Mouse (Mus musculus) layer of hippocampus, adult 2 months (tissue): ENCODE measurements around the gene Adcy4. TPM values are rescaled to one million over a fixed set of nuclear protein-coding genes. Genes with fewer than 3 reads are reported as not detected.

Source experiments
- DNase-seq, 2 experiments: peaks; one replicate each; pipeline ENCODE4 v3.0.0; 2022; ENCODE audit warnings: low spot score in 2 of 2
- H3K27ac ChIP-seq: fragments of 200-600 bp; 2 replicates; pipeline ENCODE4 v1.8.1; 2022
- H3K4me3 ChIP-seq: fragments of 200-600 bp; 2 replicates; pipeline ENCODE4 v1.8.1; 2022; ENCODE audit warnings: mild to moderate bottlenecking
- CTCF ChIP-seq: fragments of 200-600 bp; conservative IDR thresholded peaks from 2 replicates; pipeline ENCODE4 v1.8.1; 2022; ENCODE audit warnings: antibody characterized with exemption, mild to moderate bottlenecking, moderate library complexity
- total RNA-seq, 2 experiments: library from RNA; stranded (reverse); gene quantifications; 2 replicates each; pipeline ENCODE4 v1.2.3; 2021

Adcy4 gene
- total RNA-seq, 2 experiments from 2014 or later = 4.4 to 5.6 TPM

DNA sequence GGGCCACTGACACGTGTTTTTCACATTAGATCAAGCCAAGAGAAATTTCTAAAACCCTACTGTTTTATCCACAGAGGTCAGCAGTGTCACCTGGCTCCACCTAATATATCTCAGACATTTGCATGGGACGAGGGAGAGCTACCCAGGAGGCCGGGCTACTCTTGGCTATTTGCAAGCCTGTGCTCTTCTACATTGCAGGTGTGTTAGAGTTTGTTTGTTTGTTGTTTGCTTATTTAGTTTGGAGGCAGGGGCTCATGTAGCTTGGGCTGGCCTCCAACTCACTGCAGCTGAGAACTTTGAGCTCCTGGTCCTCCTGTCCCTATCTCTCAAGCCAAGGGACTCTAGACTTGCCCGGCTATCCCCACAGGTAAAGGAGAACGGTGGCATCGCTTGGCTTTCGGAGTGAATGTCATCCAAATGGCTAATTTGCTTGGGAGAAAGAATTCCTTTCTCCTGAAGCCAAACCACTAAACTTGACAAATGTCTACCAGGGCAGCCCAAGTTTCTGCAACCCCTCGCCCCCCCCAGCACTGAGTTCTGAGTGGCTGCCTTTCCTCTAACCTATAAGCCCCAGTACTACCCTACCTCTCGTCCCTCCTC, 1.4 kb downstream of the Adcy4 start:
- H3K4me3 ChIP-seq = peak overlapping the region; percentile 49
- DNase-seq = no peak

DNA sequence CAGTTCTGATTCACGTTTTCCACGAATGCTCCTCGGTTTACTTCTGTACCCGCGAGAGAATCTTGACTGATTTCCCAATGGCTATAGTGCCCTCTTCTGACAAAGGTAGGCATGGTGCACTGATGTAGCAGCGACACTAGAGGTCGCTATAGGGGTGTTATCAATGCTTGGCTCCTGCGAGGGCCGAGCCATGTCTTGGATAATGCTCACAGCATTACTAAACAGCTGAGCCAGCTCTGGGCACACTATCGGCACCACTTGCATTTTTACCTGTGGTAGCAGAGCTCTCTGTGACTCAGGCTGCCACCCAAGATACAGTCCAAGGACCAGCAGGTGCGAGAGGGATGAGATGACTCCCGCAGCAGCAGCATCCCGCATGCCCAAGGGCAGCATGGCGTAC, 2.6 kb downstream of the Adcy4 start:
- DNase-seq = peak; percentile 68 to 73
- Histone ChIP-seq H3K4me3 (no peak overlapping the region), H3K27ac (no peak overlapping the region)
- peak; percentile 100 for TF ChIP-seq CTCF

More for the DNA sequence above, 1.4 kb downstream of the Adcy4 start:
- TF ChIP-seq CTCF = no peak
- peak overlapping the region; percentile 68 for H3K27ac ChIP-seq

DNA sequence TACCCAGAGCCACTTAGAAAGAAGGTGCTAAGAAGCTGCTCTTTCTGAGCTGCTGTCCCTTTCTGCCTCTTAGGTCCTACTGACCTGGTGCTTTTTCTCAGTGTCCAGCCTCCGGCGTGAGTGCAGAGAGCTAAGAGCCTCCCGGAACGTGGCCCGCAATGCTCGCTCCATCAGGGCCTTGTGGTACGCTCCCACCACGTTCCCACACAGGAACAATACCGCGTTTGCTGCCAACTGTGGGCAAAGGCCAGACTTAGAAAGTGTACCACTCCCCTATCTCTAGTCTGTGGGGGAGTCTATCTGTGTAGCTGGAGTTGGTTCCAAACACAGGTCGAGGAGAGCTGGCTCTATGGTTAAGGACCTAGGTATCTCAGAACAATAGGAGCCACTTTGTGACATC, 3.2 kb downstream of the Adcy4 start:
- DNase-seq = no peak
- Histone ChIP-seq H3K27ac (no peak overlapping the region), H3K4me3 (no peak overlapping the region)
- TF ChIP-seq CTCF = no peak

DNA sequence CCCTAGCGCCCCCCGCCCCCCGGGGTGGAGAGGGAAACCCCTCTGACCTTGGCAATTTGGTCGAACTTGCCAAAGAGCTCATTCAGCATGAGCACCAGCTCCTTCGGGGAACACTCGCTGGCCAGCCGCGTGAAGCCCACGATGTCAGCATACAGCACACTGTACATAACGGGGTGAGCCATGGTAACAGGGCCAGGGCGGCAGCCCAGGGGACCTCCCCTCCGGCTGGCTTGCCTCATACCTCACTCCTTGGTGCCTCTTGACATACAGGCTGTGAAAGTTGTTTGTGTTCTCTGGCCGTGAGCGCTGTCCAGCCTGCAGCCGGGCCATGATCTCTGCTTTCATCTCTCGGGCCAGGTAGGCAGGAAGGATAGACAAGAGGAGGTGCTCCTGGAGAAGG, 4.2 kb downstream of the Adcy4 start:
- no peak for DNase-seq

DNA sequence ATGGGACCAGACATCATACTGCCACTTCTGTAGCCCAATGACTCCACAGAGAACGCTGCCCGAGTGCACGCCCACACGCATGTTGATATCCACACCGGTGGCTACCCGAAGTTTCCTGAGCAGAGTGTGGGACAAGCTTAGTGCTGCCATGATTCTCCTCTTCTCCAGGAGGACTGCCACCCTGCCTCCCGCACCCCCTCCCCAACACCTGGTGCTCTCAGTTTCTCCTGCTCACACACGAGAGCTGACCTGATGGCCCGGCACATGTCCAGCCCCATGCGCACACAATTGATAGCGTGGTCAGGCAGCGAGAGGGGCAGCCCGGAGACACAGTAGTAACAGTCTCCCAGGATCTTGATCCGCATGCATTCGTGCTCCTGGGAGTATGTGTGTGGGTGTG, 5.2 kb downstream of the Adcy4 start:
- Histone ChIP-seq H3K27ac (no peak overlapping the region), H3K4me3 (no peak overlapping the region)
- DNase-seq = no peak
- TF ChIP-seq CTCF = no peak

More for the DNA sequence above, 4.2 kb downstream of the Adcy4 start:
- Histone ChIP-seq H3K4me3 (no peak overlapping the region), H3K27ac (no peak overlapping the region)
- no peak for TF ChIP-seq CTCF

DNA sequence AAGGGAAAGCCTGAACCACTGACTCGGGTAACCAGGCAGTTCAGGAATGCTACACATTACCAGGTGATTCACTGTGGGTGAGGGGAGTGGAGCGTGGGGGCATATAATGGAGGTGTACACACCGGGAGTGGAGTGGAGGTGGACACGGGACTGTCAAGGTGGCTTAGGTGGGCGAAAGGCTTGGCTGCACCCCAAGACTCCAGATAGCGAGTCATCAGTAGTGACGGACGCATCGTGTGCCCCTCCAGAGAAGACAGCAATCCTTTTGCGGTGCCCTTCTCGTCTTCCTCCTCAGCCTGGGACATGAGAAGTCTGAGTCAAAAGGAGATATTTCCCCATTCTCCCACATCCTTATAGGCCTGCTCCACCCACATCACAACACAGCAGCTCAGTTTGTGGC, 6.1 kb downstream of the Adcy4 start:
- Histone ChIP-seq H3K4me3 (no peak overlapping the region), H3K27ac (no peak overlapping the region)
- no peak for TF ChIP-seq CTCF
- DNase-seq = no peak

DNA sequence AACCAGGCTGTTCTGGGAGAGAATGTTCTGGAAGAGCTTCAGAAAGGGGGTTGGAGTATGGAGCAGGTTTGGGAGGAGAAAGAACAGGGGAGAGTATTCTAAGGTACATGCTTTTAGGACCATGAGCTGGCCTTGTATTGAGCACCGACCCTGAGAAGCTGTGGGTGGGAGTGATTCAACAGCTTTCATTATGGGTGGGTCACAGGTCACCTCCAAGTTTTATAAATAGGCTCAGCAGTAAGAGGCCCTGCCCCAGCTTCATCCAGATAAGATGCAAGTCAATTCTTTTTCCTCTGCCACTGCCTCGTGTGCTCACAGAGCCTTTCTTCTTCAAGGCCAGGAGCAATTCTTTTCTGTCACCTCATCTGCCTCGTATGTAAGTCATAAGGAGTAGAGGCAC, 6.7 kb downstream of the Adcy4 start:
- no peak for TF ChIP-seq CTCF
- Histone ChIP-seq H3K4me3 (no peak overlapping the region), H3K27ac (no peak overlapping the region)
- no peak for DNase-seq

DNA sequence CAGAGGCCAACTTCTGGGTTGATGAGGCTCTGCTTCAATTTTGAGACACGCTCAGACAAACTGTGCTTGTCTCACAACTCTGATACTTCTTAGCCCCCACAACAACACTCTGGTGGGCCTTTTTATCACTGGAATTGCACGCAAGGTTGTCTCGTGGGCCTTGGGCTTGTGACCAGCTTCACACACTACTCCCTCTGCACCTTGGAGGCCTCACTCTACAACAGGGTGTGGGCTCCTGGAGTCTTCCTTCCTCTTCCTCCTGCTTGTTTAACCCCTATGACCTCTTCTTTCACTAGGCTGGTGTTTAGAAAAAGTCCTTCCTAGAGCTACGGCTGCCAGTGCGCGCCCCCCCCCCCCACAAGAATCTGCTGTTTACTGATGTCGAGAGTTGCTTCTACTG, 7.2 kb downstream of the Adcy4 start:
- H3K27ac ChIP-seq = no peak overlapping the region
- no peak for TF ChIP-seq CTCF
- DNase-seq = no peak

DNA sequence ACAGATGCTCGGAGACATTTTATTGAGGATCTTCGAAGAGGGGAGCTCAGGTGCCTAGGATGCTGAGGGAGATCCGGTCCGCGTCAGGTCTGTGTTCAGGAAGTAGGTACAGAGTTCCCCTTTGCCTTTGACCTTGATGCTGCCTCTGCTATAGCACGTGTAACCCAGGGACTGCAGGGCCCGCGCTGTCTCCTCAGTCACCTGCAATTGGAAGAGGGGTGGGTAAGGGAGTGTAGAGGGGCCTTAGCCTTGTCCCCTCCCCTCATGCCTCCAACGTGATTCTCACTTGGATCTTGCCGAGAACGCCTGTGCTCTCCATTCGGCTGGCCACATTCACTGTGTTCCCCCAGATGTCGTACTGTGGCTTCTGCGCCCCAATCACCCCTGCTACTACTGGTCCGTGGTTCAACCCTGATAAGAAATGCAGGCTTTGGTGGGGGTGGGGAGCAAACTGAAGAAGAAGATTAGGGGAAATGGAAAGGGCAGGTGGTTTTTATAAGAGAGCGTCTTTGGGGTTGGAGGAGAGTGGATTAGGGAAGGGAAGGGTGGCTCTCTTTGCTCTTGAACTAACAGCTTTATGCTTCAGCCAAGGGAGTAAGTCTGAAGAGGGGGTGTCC, 14.7 kb downstream of the Adcy4 start:
- no peak overlapping the region for H3K4me3 ChIP-seq
- H3K27ac ChIP-seq = no peak overlapping the region
- DNase-seq = no peak
- TF ChIP-seq CTCF = no peak

More for the DNA sequence above, 7.2 kb downstream of the Adcy4 start:
- H3K4me3 ChIP-seq = no peak overlapping the region

DNA sequence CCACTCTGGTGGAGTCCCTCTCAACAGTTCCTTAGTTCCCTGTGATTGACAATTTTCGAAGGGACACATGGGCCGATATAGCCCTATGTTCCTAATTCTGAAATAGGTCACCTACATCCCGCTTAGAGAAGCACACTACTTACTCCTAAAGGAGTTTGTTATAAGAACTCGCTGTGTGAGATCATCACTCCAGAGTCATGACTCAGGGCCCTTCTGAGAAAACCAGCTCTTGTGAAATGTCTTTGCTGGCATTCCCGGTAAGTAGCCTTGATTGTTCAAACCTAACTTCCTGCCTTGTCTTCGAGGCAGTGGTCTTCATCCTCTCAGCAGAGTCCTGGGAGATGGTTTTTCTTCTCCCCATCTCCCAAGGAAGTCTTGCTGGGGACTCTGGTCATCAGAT, 15.3 kb downstream of the Adcy4 start:
- no peak for TF ChIP-seq CTCF
- no peak overlapping the region for H3K27ac ChIP-seq
- no peak overlapping the region for H3K4me3 ChIP-seq
- no peak for DNase-seq

DNA sequence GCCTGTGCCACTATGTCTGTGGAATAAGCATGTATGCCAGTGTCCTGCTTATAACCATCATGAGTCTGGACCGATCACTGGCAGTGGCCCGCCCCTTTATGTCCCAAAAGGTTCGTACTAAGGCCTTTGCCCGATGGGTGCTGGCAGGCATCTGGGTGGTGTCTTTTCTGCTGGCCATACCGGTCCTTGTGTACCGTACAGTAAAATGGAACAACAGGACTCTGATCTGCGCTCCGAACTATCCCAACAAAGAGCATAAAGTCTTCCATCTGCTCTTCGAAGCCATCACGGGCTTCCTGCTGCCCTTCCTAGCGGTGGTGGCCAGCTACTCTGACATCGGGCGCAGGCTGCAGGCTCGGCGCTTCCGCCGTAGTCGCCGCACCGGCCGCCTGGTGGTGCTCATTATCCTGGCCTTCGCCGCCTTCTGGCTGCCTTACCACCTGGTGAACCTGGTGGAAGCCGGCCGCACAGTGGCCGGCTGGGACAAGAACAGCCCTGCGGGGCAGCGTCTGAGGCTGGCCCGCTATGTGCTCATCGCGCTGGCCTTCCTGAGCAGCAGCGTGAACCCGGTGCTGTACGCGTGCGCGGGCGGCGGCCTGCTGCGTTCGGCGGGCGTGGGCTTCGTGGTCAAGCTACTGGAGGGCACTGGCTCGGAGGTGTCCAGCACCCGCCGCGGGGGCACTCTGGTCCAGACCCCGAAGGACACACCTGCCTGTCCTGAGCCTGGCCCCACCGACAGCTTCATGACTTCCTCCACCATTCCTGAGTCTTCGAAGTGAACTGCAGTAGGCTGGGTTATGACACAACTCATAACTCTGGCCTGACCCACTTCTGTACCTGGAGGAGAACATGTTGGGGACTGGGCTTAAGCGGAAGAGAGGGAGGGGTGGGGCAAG, 16.1 kb downstream of the Adcy4 start:
- DNase-seq = no peak
- peak overlapping the region; percentile 56 for H3K4me3 ChIP-seq
- H3K27ac ChIP-seq = no peak overlapping the region
- TF ChIP-seq CTCF = peak; percentile 72

DNA sequence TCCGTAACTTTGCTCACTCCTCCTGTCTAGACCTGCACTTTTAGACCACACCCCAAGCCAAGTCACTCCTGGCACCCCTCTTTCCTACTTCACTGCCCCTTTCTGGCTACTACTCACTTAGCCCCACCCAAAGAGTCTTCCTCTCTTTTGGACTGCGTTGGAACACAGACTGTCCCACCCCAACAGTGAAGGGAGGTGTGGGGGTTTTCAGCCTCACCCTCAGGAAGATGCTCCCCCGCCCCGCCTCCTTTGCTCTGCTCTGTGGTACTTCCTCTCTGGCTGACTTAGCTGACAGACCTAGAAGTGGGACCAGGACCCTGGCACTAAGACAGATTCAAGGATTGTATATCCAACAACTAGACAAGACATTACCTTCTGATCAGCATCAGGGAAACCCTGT, 18.2 kb downstream of the Adcy4 start, which contains the start of gene Ltb4r1:
TSS of gene Ltb4r1 (plus strand) at position 267 of the 400 bp plus-strand sequence.
- H3K27ac ChIP-seq = no peak within 1 kb of the TSS
- no peak within 1 kb of the TSS for H3K4me3 ChIP-seq
- DNase-seq = no peak
- no peak for TF ChIP-seq CTCF

DNA sequence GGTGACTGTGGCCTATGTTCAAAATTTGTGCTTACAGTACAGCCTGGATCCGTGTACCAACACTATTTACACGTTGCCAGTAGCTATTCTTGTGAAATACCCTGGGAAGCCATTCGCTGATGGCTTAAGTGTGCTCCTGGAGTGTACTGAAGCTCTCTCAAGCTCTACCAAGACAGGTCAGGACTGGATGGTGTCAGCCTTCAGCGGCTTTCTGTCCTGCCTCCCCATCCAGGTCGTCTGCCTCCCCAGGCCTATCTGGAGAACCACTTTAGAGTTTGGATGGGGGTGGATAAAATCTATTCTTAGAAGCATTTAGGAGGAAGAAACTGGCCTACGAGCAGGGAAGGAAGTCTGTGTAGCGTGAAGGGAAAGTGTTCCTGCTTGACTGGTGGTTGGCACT, 20.7 kb downstream of the Adcy4 start:
- Histone ChIP-seq H3K27ac (peak overlapping the region; percentile 72; the same call in 1 of the 2 replicates), H3K4me3 (no peak overlapping the region)
- TF ChIP-seq CTCF = no peak
- DNase-seq = no peak
